Mouse (Mus musculus) MEL (cell line): Measurements from ENCODE around the gene Mid1.
A peak's percentile ranks its signal among the peaks of the same experiment; 100 is the strongest.
"Not testable (repeated sequence)": the region's sequence is repeated elsewhere in the genome, so short reads cannot be mapped to it uniquely, and the experiment has no call there.

Source experiments
- BHLHE40 ChIP-seq: IDR thresholded peaks from 2 replicates; pipeline ENCODE4 v1.6.1; 2012; ENCODE audit warnings: low read depth, mild to moderate bottlenecking, inconsistent platforms, low read length, improper control_type of control experiment, borderline replicate concordance
- CHD1 ChIP-seq: IDR thresholded peaks from 2 replicates; pipeline ENCODE4 v1.6.1; 2012; ENCODE audit warnings: low read depth, mild to moderate bottlenecking, inconsistent platforms, low read length, improper control_type of control experiment
- CTCF ChIP-seq, 3 experiments: IDR thresholded peaks in 2 of 3; conservative IDR thresholded peaks in 1 of 3; 2 replicates each; pipeline ENCODE4 v1.5.1; 2011 to 2012; ENCODE audit warnings: low read length in 3 of 3, low read depth in 2 of 3, mild to moderate bottlenecking in 2 of 3, improper control_type of control experiment in 1 of 3, inconsistent platforms in 1 of 3, mixed read lengths in 1 of 3, moderate library complexity in 1 of 3; ENCODE audit not compliant: control insufficient read depth in 1 of 3, insufficient read depth in 1 of 3, poor library complexity in 1 of 3, severe bottlenecking in 1 of 3
- HCFC1 ChIP-seq: IDR thresholded peaks from 2 replicates; pipeline ENCODE4 v1.6.1; 2012; ENCODE audit warnings: low read depth, mild to moderate bottlenecking, inconsistent platforms, low read length, improper control_type of control experiment, moderate library complexity
- POLR2A ChIP-seq, 2 experiments: IDR thresholded peaks; 2 replicates each; pipeline ENCODE4 v1.6.1; 2011 to 2012; ENCODE audit warnings: low read length in 2 of 2, mild to moderate bottlenecking in 2 of 2, control low read depth in 1 of 2, improper control_type of control experiment in 1 of 2, low read depth in 1 of 2, moderate library complexity in 1 of 2; ENCODE audit not compliant: control insufficient read depth in 1 of 2, insufficient read depth in 1 of 2, poor library complexity in 1 of 2
- POLR2AphosphoS5 ChIP-seq: IDR thresholded peaks from 2 replicates; pipeline ENCODE4 v1.6.1; 2012; ENCODE audit warnings: low read depth, borderline replicate concordance, mild to moderate bottlenecking, inconsistent platforms, low read length, moderate library complexity, mixed read lengths
- TAL1 ChIP-seq: IDR thresholded peaks from 2 replicates; pipeline ENCODE4 v1.6.1; 2012; ENCODE audit warnings: mild to moderate bottlenecking, inconsistent platforms, low read length, moderate library complexity, mixed read lengths
- USF2 ChIP-seq, 2 experiments: IDR thresholded peaks; 2 replicates each; pipeline ENCODE4 v1.6.1; 2011 to 2012; ENCODE audit warnings: improper control_type of control experiment in 2 of 2, low read length in 2 of 2, borderline replicate concordance in 1 of 2, inconsistent platforms in 1 of 2, low read depth in 1 of 2, mild to moderate bottlenecking in 1 of 2; ENCODE audit not compliant: insufficient read depth in 1 of 2

GRCm38 (mm10) chrX:169987368-169987837 is 302.4 kb downstream of the Mid1 start:
- TF ChIP-seq TAL1; USF2 (IDR thresholded peaks at IDR 0.05; ENCODE audit: borderline replicate concordance in 1 of 2, insufficient read depth in 1 of 2, low read depth in 1 of 2, low read length in 2 of 2); CTCF (IDR thresholded peaks at IDR 0.05 in 2 of 3, conservative IDR thresholded peaks at IDR 0.05 in 1 of 3; ENCODE audit: control insufficient read depth in 1 of 3, insufficient read depth in 1 of 3, low read depth in 2 of 3, low read length in 3 of 3, poor library complexity in 1 of 3, severe bottlenecking in 1 of 3); CHD1; HCFC1; BHLHE40: not testable (repeated sequence)
- TF ChIP-seq POLR2A (IDR thresholded peaks at IDR 0.05; ENCODE audit: control insufficient read depth in 1 of 2, insufficient read depth in 1 of 2, low read depth in 1 of 2, low read length in 2 of 2, poor library complexity in 1 of 2) (peak in 1 of 2 experiments; percentile 3; a peak in 1 of 4 replicates), POLR2AphosphoS5 (peak; percentile 40; the same call in 1 of the 2 replicates)
